Mouse (Mus musculus) ovary, postnatal 10 days (tissue): ENCODE measurements around the gene Pcx.

Experiments
- DNase-seq: peaks from one replicate; pipeline ENCODE4 v3.0.0; 2022; ENCODE audit warnings: low spot score

The Pcx gene

GRCm38 (mm10) chr19:4509986-4510963, at the start of gene Pcx:
Gene Pcx, plus strand, starts transcription at chr19:4510472.
- peak; percentile 93 for DNase-seq

- no peak for DNase-seq
Observed at GRCm38 (mm10) chr19:4461981-4462380, 48.3 kb upstream of the Pcx start.

- no peak for DNase-seq
Observed at GRCm38 (mm10) chr19:4464666-4465065, 45.6 kb upstream of the Pcx start.

GRCm38 (mm10) chr19:4468363-4468762, 41.9 kb upstream of the Pcx start:
- DNase-seq, result no peak

GRCm38 (mm10) chr19:4473549-4473948, 36.7 kb upstream of the Pcx start:
- DNase-seq, result no peak

- DNase-seq, result no peak
Observed at GRCm38 (mm10) chr19:4474739-4475138, 35.5 kb upstream of the Pcx start.

- no peak for DNase-seq
Observed at GRCm38 (mm10) chr19:4475224-4475925, 34.9 kb upstream of the Pcx start.

GRCm38 (mm10) chr19:4476601-4477257, 33.5 kb upstream of the Pcx start:
- DNase-seq, result no peak

- no peak for DNase-seq
Observed at GRCm38 (mm10) chr19:4477345-4478189, 32.7 kb upstream of the Pcx start, which contains the start of gene Syt12. Gene Syt12, minus strand, starts transcription at chr19:4477447.

- no peak for DNase-seq
Observed at GRCm38 (mm10) chr19:4478190-4478516, 32.1 kb upstream of the Pcx start.

- DNase-seq, result no peak
Observed at GRCm38 (mm10) chr19:4480041-4480440, 30.2 kb upstream of the Pcx start.

GRCm38 (mm10) chr19:4481326-4481725, 28.9 kb upstream of the Pcx start:
- DNase-seq, result no peak

GRCm38 (mm10) chr19:4482111-4482859, 28.0 kb upstream of the Pcx start:
- DNase-seq, result no peak

- no peak for DNase-seq
Observed at GRCm38 (mm10) chr19:4485006-4485405, 25.3 kb upstream of the Pcx start.

- DNase-seq, result no peak
Observed at GRCm38 (mm10) chr19:4487877-4488276, 22.4 kb upstream of the Pcx start.

GRCm38 (mm10) chr19:4491080-4491695, 19.1 kb upstream of the Pcx start:
- no peak for DNase-seq

GRCm38 (mm10) chr19:4492526-4493296, 17.6 kb upstream of the Pcx start:
- no peak for DNase-seq

GRCm38 (mm10) chr19:4494707-4495106, 15.6 kb upstream of the Pcx start:
- no peak for DNase-seq

GRCm38 (mm10) chr19:4495814-4496213, 14.5 kb upstream of the Pcx start:
- no peak for DNase-seq
